Comparison of ENCODE assay signal across 9 mouse cellular contexts in genomic region chr3:95653473-95654034, GRCm38 (mm10). TPM values are rescaled to one million over a fixed set of nuclear protein-coding genes. Genes with fewer than 3 reads are reported as not detected.
A peak's percentile ranks its signal among the peaks of the same experiment; 100 is the strongest.
DNase-seq lines count a peak whose midpoint lies in the region; ATAC-seq and TF ChIP-seq lines count a peak whose summit lies in the region.
"Had no signal": no experiment of that assay in that cellular context is flagged by ENCODE, and none has a peak within 500 bp of the region (broad histone marks: within the 10 kb centered on the region; RNA-seq: fewer than 3 reads in every experiment).

No protein-coding gene starts in this region.

- WGBS in hindbrain, embryonic 12.5 days: 27% methylated on average over 11 of the region's 11 CpGs
- WGBS in hindbrain, embryonic 16.5 days: 20% methylated on average over 11 of the region's 11 CpGs
- WGBS in bone marrow, adult 2 months: 24% methylated on average over 11 of the region's 11 CpGs
- 13% methylated on average over 11 of the region's 11 CpGs for WGBS in intestine, embryonic 15.5 days
- 19% methylated on average over 11 of the region's 11 CpGs for WGBS in forebrain, embryonic 16.5 days

- 0 out of 2 replicates have a peak overlapping the region, but pooled peaks have one; percentile 18 for H3K27ac ChIP-seq in hindbrain, embryonic 12.5 days
- H3K27ac ChIP-seq in hindbrain, embryonic 16.5 days (ENCODE audit: low read depth, low read length): no peak overlapping the region
- peak overlapping the region; percentile 84 for H3K27ac ChIP-seq in bone marrow, adult 2 months (ENCODE audit: control insufficient read depth, insufficient read depth, low read depth, low read length, poor library complexity)
- 0 out of 2 replicates have a peak overlapping the region, but pooled peaks have one; percentile 54 for H3K27ac ChIP-seq in intestine, embryonic 15.5 days
- H3K27ac ChIP-seq in forebrain, embryonic 16.5 days (ENCODE audit: low read length): no peak overlapping the region
- H3K27ac ChIP-seq: liver, embryonic 13.5 days had no signal

- no peak overlapping the region for H3K4me2 ChIP-seq in hindbrain, embryonic 12.5 days (replicated peaks)
- no peak overlapping the region for H3K4me2 ChIP-seq in hindbrain, embryonic 16.5 days (ENCODE audit: low read length)
- H3K4me2 ChIP-seq in intestine, embryonic 15.5 days (replicated peaks): no peak overlapping the region; the same call in 1 of the 2 replicates
- no peak overlapping the region for H3K4me2 ChIP-seq in forebrain, embryonic 16.5 days (ENCODE audit: low read length)
- H3K4me2 ChIP-seq: liver, embryonic 13.5 days had no signal

- peaks cover 9% of the 10 kb centered on the region for H3K4me1 ChIP-seq in hindbrain, embryonic 12.5 days
- H3K4me1 ChIP-seq in hindbrain, embryonic 16.5 days (ENCODE audit: control insufficient read depth, insufficient read depth, low read depth, low read length): peaks cover 3% of the 10 kb centered on the region; the same call in 1 of the 2 replicates
- peaks cover 8% of the 10 kb centered on the region; the same call in 1 of the 2 replicates for H3K4me1 ChIP-seq in bone marrow, adult 2 months (ENCODE audit: control insufficient read depth, insufficient read depth, low read length)
- H3K4me1 ChIP-seq in intestine, embryonic 15.5 days (replicated peaks): peaks cover 23% of the 10 kb centered on the region
- peaks cover 6% of the 10 kb centered on the region; the same call in 1 of the 2 replicates for H3K4me1 ChIP-seq in forebrain, embryonic 16.5 days (replicated peaks; ENCODE audit: control insufficient read depth, insufficient read depth, low read length)

- H3K36me3 ChIP-seq in hindbrain, embryonic 12.5 days: no peaks in the 10 kb centered on the region
- H3K36me3 ChIP-seq in hindbrain, embryonic 16.5 days (ENCODE audit: control insufficient read depth, insufficient read depth, low read length): no peaks in the 10 kb centered on the region
- H3K36me3 ChIP-seq in intestine, embryonic 15.5 days: no peaks in the 10 kb centered on the region
- no peaks in the 10 kb centered on the region for H3K36me3 ChIP-seq in forebrain, embryonic 16.5 days (ENCODE audit: control insufficient read depth, insufficient read depth)
- H3K36me3 ChIP-seq: liver, embryonic 13.5 days had no signal

- no peak for ATAC-seq in hindbrain, embryonic 12.5 days (ENCODE audit: low FRiP score)
- no peak for ATAC-seq in hindbrain, embryonic 16.5 days
- ATAC-seq in intestine, embryonic 15.5 days: no peak; the same call in 1 of the 2 replicates
- no peak for ATAC-seq in forebrain, embryonic 16.5 days

- DNase-seq in mesoderm, embryonic 11.5 days (ENCODE audit: low read depth, low spot score): peak; percentile 50
- no peak for DNase-seq in right cerebral cortex, postnatal 36 days (ENCODE audit: low spot score in 2 of 2)
- DNase-seq in natural killer cell, adult 2 months (ENCODE audit: low spot score in 2 of 2): no peak
- DNase-seq: liver, embryonic 13.5 days had no signal

- H3K4me3 ChIP-seq in hindbrain, embryonic 12.5 days: no peak overlapping the region
- H3K4me3 ChIP-seq in hindbrain, embryonic 16.5 days (ENCODE audit: low read length): no peak overlapping the region
- no peak overlapping the region for H3K4me3 ChIP-seq in bone marrow, adult 2 months (replicated peaks; ENCODE audit: control insufficient read depth, low read depth, low read length)
- H3K4me3 ChIP-seq in intestine, embryonic 15.5 days (replicated peaks): no peak overlapping the region
- H3K4me3 ChIP-seq in forebrain, embryonic 16.5 days (replicated peaks; ENCODE audit: low read length): no peak overlapping the region
- H3K4me3 ChIP-seq: liver, embryonic 13.5 days had no signal

- no peaks in the 10 kb centered on the region for H3K27me3 ChIP-seq in hindbrain, embryonic 12.5 days
- H3K27me3 ChIP-seq in hindbrain, embryonic 16.5 days (replicated peaks; ENCODE audit: control insufficient read depth, insufficient read depth, low read length): no peaks in the 10 kb centered on the region
- H3K27me3 ChIP-seq in intestine, embryonic 15.5 days (replicated peaks): no peaks in the 10 kb centered on the region
- H3K27me3 ChIP-seq in forebrain, embryonic 16.5 days (replicated peaks; ENCODE audit: control insufficient read depth, insufficient read depth, low read length): no peaks in the 10 kb centered on the region
- H3K27me3 ChIP-seq: liver, embryonic 13.5 days had no signal

- no peaks in the 10 kb centered on the region for H3K9me3 ChIP-seq in hindbrain, embryonic 12.5 days (replicated peaks)
- H3K9me3 ChIP-seq in hindbrain, embryonic 16.5 days (ENCODE audit: control insufficient read depth, low read length): no peaks in the 10 kb centered on the region
- no peaks in the 10 kb centered on the region for H3K9me3 ChIP-seq in intestine, embryonic 15.5 days
- no peaks in the 10 kb centered on the region for H3K9me3 ChIP-seq in forebrain, embryonic 16.5 days (ENCODE audit: control insufficient read depth, low read length)
- H3K9me3 ChIP-seq: liver, embryonic 13.5 days had no signal

- TF ChIP-seq CTCF in bone marrow, adult 2 months (IDR thresholded peaks at IDR 0.05; ENCODE audit: control insufficient read depth, insufficient read depth, low read length): no peak

- no peak overlapping the region for H3K9ac ChIP-seq in hindbrain, embryonic 12.5 days
- H3K9ac ChIP-seq in hindbrain, embryonic 16.5 days (ENCODE audit: low read depth, low read length): no peak overlapping the region
- 0 out of 2 replicates have a peak overlapping the region, but pooled peaks have one; percentile 6 for H3K9ac ChIP-seq in intestine, embryonic 15.5 days
- no peak overlapping the region for H3K9ac ChIP-seq in forebrain, embryonic 16.5 days (replicated peaks; ENCODE audit: low read depth, low read length)
- H3K9ac ChIP-seq: liver, embryonic 13.5 days had no signal

- TF ChIP-seq POLR2A in bone marrow, adult 2 months (IDR thresholded peaks at IDR 0.05; ENCODE audit: borderline replicate concordance, control insufficient read depth, low read depth, low read length): no peak

RNA-seq across cellular contexts. Expression of gene Mcl1, which starts 5.0 kb away (rescaled TPM):
- 86.4 TPM in 2 replicates for polyA plus RNA-seq in hindbrain, embryonic 12.5 days (2016; fragmentation: Nextera tagmentation; extraction: Ambion mirVana)
- polyA plus RNA-seq in hindbrain, embryonic 16.5 days (2015; fragmentation: Nextera tagmentation; extraction: Ambion mirVana): 20.2 and 39.4 TPM in 2 replicates
- 88.8 and 134 TPM in 2 replicates for polyA plus RNA-seq in bone marrow, adult 2 months (2011; ENCODE audit: insufficient read depth, insufficient read length, low replicate concordance, missing spikeins)
- 50.5 and 52.3 TPM in 2 replicates for polyA plus RNA-seq in intestine, embryonic 15.5 days (2015; fragmentation: Nextera tagmentation; extraction: Ambion mirVana)
- 43.4 and 48.3 TPM in 2 replicates for polyA plus RNA-seq in forebrain, embryonic 16.5 days (2015; fragmentation: Nextera tagmentation; extraction: Ambion mirVana)

RNA-seq across cellular contexts. Expression of gene Ensa, which starts 28.8 kb away (rescaled TPM):
- 91.3 and 97.5 TPM in 2 replicates for polyA plus RNA-seq in hindbrain, embryonic 12.5 days (2016; fragmentation: Nextera tagmentation; extraction: Ambion mirVana)
- 109 and 118 TPM in 2 replicates for polyA plus RNA-seq in hindbrain, embryonic 16.5 days (2015; fragmentation: Nextera tagmentation; extraction: Ambion mirVana)
- 29.3 and 36.2 TPM in 2 replicates for polyA plus RNA-seq in bone marrow, adult 2 months (2011; ENCODE audit: insufficient read depth, insufficient read length, low replicate concordance, missing spikeins)
- polyA plus RNA-seq in intestine, embryonic 15.5 days (2015; fragmentation: Nextera tagmentation; extraction: Ambion mirVana): 65.1 and 69.0 TPM in 2 replicates
- polyA plus RNA-seq in forebrain, embryonic 16.5 days (2015; fragmentation: Nextera tagmentation; extraction: Ambion mirVana): 113 and 124 TPM in 2 replicates

RNA-seq across cellular contexts. Expression of gene Adamtsl4, which starts 34.2 kb away (rescaled TPM):
- 0.65 and 1.2 TPM in 2 replicates for polyA plus RNA-seq in hindbrain, embryonic 12.5 days (2016; fragmentation: Nextera tagmentation; extraction: Ambion mirVana)
- 1.4 and 2.4 TPM in 2 replicates for polyA plus RNA-seq in hindbrain, embryonic 16.5 days (2015; fragmentation: Nextera tagmentation; extraction: Ambion mirVana)
- polyA plus RNA-seq in bone marrow, adult 2 months (2011; ENCODE audit: insufficient read depth, insufficient read length, low replicate concordance, missing spikeins): 1.9 and 2.7 TPM in 2 replicates
- polyA plus RNA-seq in intestine, embryonic 15.5 days (2015; fragmentation: Nextera tagmentation; extraction: Ambion mirVana): 2.3 and 3.0 TPM in 2 replicates
- polyA plus RNA-seq in forebrain, embryonic 16.5 days (2015; fragmentation: Nextera tagmentation; extraction: Ambion mirVana): 0.48 and 1.2 TPM in 2 replicates

Comparison
In these comparisons a context has a peak if more than half of its experiments do, and no peak if none do; other contexts are left out.
1. H3K27ac ChIP-seq: peak in hindbrain, embryonic 12.5 days (single experiment), bone marrow, adult 2 months (single experiment) and intestine, embryonic 15.5 days (single experiment); none in hindbrain, embryonic 16.5 days (single experiment) and forebrain, embryonic 16.5 days (single experiment).